Mouse (Mus musculus) ES-E14 (cell line): ENCODE data around the gene Ctnnd2.

ENCODE experiments used
- CHD2 ChIP-seq: IDR thresholded peaks from 2 replicates; pipeline ENCODE4 v1.6.1; 2014; ENCODE audit warnings: mild to moderate bottlenecking, low read depth, low read length, inconsistent platforms
- HCFC1 ChIP-seq: IDR thresholded peaks from 2 replicates; pipeline ENCODE4 v1.6.1; 2012; ENCODE audit warnings: low read length, inconsistent platforms, borderline replicate concordance; ENCODE audit not compliant: insufficient read depth
- ZC3H11A ChIP-seq: IDR thresholded peaks from 2 replicates; pipeline ENCODE4 v1.6.1; 2012; ENCODE audit warnings: low read depth, mild to moderate bottlenecking, inconsistent platforms, low read length, borderline replicate concordance
- ZNF384 ChIP-seq: IDR thresholded peaks from 2 replicates; pipeline ENCODE4 v1.6.1; 2012; ENCODE audit warnings: low read depth, low read length, inconsistent platforms

DNA sequence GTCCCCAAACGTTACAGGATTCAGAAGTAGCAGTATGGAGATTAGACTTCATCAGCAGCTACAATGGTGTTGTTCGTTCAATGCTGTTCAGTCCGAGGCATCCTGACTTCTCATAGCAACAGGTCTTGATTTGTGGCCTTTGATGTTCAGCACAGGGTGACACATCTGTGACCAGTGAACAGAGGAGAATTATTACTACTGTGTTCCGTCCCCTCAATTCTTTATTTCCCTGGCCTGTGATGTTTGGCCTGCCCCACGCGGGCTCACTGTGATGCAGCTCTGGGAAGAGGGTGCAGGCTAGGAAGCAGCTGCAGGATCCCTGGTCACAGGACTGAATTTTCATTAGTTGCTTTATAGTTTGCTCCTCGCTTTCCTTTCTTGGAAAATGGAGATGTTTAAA is 197.6 kb downstream of the Ctnnd2 start:
- TF ChIP-seq ZC3H11A, result no peak
- no peak for TF ChIP-seq HCFC1
- no peak for TF ChIP-seq CHD2
- TF ChIP-seq ZNF384, result no peak
